Mouse (Mus musculus): Measurements from ENCODE around the gene Gosr1. TPM values are rescaled to one million over a fixed set of nuclear protein-coding genes. Genes with fewer than 3 reads are reported as not detected.
"Not testable (repeated sequence)": the region's sequence is repeated elsewhere in the genome, so short reads cannot be mapped to it uniquely, and the experiment has no call there.

The Gosr1 gene
- polyA plus RNA-seq, 1 experiment from 2014 or later = 27.5 TPM

DNA sequence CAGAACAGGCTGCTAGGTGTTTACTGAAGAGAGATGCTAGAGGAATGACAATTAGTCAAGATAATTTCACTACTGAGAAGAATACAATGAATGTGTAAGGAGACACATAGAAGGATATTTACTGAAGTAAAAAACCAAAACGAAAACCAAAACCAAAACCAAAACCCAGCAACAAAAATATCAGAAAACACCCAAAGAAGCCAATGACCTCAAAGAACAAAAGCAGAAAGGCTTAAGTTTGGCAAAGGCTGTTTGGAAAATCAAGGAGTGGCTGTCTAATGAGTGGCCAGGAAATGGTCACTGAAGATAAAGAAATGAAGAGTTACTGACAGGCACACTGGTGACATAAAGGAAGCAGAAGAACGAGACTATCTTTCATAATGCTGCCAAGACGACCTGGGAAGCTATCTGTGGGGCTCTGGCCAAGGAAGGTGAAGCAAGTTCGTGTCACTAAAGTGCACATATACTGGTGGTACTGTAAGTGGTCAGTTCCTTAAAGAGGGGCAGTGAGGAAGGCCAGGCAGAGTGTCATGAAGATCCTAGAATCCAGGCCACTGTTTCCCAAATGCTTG is 27.5 kb downstream of the Gosr1 start:
- DNase-seq (ENCODE audit: low spot score) = no peak

DNA sequence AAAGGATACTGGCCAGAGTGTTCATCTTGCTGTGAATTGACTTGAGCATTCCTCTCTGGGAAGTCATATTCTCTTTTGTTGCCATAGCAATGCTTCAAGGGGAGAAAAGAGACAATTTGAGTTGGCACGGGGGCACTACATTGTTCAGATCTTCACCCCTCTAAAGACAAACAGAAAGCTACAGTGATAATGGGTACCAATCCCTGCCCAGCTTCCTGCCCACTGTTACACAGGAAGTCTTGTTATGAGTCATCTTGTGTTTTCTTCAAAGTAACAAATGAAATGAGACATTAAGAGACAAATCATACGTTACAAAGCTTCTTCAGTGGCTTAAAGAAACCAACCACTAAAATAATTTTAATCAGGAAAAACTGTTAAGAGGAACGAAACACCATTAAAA is 28.8 kb downstream of the Gosr1 start:
- DNase-seq (ENCODE audit: low spot score) = peak; percentile 16

DNA sequence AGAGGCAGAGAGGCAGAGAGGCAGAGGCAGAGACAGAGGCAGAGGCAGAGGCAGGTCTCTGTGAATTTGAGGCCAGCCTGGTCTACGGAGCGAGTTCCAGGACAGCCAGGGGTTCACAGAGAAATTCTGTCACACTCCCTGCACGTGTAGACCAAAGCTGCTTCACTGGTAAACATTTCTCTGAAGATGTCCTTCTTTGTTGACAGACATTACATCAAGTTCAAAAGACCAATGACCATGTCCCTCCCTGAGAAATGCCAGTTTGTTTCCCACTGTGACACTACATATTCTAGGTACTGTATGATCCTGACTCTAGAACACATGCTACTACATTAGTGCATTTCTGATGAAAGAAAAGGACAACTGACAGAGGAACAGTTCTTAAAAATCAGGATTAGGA is 32.7 kb downstream of the Gosr1 start:
- no peak for DNase-seq (ENCODE audit: low spot score)

DNA sequence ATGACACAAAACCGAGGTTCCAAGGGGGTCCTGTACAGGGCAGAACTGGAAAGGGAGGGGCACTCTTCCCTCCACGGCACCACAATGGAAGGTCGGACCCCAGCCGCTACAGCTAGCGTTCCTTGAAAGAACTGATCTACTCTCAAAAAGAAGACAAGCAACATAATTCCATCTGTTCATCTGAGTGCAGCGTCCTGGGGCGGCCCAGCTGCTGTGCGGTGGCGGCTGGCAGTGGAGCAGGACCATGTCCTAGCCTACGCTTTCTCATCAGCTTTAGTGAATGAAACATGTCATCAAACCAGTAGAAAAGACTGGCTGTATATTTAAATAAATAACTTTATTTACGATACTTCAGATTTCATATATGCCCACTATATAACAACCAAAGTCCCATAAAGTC is 35.3 kb downstream of the Gosr1 start:
- DNase-seq (ENCODE audit: low spot score) = no peak

DNA sequence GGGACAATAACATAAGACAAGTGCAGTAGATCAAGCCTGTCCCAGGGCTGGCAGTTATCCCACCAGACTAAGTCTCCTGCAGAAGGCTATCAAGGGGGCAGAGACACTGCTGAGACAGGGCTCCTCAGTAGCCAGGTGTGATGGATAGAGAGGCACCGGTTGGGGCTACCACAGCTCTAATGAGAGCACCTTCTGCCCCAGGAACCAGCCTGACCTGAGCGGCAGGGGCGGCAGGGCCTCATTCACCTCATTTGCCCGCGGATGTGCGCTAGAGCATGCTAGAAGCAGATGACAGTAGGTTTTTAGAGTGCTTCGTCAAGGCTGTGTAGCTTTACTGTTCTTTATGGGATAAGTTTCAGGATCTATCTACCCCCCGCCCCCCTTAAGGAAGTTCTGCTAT is 39.5 kb downstream of the Gosr1 start:
- no peak for DNase-seq (ENCODE audit: low spot score)

DNA sequence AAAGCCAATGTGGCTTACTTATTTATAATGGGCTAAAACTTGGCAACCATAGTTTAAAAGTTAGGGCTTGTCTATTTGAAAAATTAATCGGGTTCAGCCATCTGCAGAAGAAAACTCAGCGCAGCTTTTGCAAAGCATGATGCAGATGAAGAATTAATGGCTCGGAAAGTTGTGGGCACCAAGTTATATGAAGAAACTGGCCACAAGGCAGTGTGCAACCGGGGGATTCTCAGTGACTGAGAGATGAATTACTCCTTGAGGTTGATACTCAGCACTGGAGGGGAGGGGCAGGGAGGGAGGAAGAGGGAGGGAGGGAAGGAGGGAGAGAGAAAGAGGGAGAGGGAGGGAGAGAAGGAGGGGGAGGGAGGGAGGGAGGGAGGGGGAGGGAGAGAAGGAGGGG is 46.4 kb downstream of the Gosr1 start:
- DNase-seq (ENCODE audit: low spot score) = no peak

DNA sequence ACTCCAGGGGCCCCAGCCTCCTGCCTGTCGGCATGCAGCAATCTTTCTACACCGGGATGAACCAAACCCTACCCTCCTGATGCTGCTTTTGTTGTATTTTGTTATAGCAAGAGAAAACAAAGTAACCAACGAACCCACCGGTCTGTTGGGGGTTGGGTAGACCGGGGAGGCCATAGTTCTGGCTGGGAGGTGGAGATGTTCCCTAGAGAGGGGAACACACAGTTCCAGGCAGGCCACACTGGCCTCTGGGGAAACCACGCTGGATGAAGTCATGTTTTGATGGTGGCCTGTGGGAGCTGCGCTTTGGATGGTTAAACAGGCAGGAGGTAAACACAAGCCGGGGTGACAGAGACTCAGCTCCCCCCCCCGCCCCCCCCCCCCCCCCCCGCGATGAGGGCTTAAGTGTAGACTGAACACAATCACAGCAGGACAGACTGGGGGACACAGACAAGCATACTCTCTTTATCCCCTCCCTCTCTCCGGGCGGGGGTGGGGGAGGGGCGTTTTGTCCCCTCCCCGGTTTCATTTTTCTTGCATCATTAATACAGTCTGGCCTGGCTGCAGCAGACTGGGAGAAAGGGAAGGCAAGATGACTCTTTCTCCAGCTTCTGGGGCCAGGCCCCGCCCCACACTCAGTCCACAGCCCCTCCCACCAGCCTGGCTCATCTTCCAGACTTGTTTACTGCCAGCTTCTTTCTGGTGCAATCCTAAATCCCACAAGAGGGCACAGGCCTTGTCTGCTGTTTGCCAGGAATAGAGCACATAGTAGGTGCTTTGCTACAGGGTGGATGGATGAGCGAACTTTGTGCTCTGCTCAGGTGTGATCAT is 53.5 kb downstream of the Gosr1 start:
- no peak for DNase-seq (ENCODE audit: low spot score)

DNA sequence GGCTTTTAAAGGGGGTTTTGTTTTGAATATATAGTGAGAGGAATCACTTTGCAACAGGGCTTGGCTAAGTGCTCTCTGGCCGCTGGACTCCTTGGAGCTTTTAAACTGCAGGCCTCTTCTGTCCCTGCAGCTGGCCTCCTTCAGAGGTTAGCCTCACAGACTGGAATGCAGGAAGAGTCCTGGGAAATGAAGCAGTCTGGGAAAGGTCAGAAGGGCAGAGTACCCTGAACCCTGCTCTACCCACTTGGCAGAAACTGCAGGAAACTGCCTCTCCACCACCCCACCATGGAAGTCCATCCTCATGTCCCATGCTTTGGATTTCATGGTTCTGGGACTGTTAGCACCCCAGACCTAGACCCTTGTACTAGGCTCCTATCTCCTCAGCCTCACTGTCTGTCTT is 54.5 kb downstream of the Gosr1 start:
- no peak for DNase-seq (ENCODE audit: low spot score)

DNA sequence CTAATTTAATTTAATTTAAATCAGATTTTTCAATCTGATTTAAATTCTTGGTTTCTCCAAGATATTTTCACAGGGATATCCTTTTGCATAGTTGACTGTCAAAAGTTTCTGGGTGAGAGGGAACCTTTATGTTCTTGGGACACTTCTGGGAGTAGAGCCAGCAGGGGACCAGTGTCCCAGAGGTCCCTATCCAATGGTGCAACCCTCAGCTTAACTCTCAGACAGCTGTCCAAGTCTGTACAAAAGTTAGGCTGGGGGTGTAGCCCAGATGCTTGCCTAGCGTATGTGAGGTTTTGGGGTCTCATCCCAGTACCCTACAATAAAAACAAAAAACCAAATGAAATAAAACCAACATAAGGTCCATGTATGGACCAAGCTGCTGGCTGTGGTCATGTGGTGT is 55.3 kb downstream of the Gosr1 start:
- DNase-seq (ENCODE audit: low spot score) = no peak

DNA sequence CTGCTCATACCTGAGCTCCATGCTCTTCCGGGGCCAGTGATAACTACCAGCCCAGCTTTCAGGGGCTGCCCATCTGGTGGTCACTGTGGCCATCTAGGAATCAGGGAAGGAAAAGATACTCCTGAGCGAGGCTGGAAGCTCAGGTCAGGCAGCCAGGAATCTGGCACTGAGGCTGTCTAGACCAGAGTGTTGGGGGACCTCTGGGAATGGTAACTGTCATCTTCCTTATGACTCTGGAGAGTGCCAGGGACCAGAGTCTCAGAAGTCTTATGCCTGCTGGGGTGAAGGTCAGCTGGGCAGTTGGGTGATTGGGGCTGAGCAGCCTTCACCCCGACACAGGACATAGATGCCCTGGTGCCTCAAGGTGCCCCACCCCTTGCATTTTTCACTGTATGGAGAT is 55.7 kb downstream of the Gosr1 start:
- no peak for DNase-seq (ENCODE audit: low spot score)

DNA sequence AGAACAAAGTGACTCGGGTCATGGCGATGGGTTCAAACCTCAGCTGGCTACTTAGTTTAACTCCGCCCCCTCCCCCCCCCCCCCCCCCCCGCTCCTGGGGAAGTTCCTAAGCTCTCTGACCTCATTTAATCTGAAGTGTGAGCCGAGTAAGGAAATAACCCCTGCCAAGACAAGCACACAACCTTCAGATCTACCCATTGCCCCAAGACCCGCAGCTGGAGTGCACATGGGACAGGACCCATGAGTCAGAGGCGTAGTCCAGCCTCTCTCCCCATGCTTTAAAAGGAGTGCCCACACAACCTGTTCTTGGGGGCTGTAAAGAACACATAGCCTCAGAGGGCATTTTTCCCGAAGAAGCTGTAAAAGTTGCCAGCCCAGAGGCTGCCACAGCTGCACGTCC is 63.8 kb downstream of the Gosr1 start:
- no peak for DNase-seq (ENCODE audit: low spot score)

DNA sequence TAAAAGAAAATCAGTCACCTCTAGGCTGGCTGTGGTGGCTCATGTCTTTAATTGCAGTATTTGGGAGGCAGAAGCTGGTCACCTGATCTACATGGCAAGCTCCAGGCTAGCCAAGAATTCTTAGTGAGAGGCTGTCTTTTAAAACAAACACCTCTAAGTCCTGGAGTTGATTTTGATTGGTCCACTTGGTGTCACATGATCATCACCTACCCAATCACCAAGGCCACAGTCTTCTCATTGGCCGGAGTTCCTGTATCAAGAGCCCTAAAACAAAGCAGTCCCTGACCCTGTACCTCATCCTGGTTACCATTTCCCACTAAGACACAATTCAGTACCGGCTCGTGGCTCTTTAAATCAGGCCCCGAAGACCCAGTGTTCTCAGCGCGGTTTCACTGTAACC is 67.6 kb downstream of the Gosr1 start:
- no peak for DNase-seq (ENCODE audit: low spot score)

DNA sequence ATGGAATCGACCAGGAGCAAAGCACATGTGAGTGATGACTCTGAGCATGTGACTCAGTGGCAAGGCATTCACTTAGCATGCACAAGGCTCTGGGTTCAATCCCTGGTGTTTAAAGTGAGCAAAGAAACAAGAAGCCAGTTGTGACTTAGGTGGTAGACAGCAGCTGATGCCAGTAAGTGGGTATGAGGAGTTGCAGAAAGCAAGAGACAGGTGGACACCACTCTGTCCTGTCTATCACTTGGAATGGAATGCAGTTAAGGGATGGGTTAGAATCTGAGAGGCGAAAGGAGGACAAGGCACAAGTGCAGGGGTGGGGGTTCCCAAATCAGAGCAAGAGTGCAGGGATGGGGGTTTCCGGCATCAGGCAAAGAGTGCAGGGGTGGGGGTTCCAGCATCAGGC is 71.3 kb downstream of the Gosr1 start:
- DNase-seq (ENCODE audit: low spot score) = no peak

DNA sequence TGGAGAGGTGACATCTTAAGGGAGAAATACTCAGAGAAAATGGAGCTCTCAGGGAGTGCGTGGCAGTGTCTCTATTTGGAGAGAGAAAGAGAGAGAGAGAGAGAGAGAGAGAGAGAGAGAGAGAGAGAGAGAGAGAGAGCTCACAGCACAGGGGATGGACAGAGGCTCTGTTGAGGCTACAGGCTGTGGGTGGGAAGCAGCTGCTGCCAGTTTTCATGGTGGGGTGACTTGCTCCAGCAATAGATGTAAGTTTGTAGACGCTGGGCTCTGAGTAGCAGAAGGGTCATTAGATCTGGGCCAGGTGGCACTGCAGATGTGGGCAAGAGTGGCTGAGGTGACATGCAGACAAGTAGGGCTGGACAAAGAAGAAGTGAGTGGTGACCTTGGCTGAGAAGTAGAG is 77.8 kb downstream of the Gosr1 start:
- no peak for DNase-seq (ENCODE audit: low spot score)

DNA sequence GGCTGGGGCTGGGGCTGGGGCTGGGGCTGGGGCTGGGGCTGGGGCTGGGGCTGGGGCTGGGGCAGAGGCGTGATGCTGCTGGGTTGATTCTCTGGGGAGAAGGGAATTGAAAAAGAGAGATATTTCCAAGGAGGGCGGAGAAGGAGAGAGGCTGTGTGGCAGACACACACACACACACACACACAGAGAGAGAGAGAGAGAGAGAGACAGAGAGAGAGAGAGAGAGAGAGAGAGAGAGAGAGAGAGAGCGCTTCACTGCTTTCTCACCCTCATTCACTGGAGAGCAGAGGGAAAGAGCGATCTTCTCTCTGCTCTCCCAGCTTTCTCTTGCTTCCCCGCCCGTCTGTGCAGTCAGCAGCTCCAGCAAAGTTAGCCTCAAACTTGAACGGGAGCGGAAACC is 83.9 kb downstream of the Gosr1 start, which contains the start of gene Trarg1:
Trarg1 (plus strand) TSS at position 301 of the 400 bp plus-strand sequence.
- DNase-seq (ENCODE audit: low spot score) = not testable (repeated sequence)

Other genes starting within 250 kb of the Gosr1 start
- 21.7 and 23.9 TPM in 2 replicates for gene Abr, start 141.3 kb downstream of the Gosr1 start, polyA plus RNA-seq (2015; fragmentation: Nextera tagmentation; extraction: Ambion mirVana)
- not detected in 2 replicates for gene Bhlha9, start 91.1 kb downstream of the Gosr1 start, polyA plus RNA-seq (2015; fragmentation: Nextera tagmentation; extraction: Ambion mirVana)
- 1.6 and 1.9 TPM in 2 replicates for gene Trarg1, start 83.8 kb downstream of the Gosr1 start, polyA plus RNA-seq (2015; fragmentation: Nextera tagmentation; extraction: Ambion mirVana)
- 3.2 and 3.3 TPM in 2 replicates for gene Cpd, start 83.4 kb upstream of the Gosr1 start, polyA plus RNA-seq (2015; fragmentation: Nextera tagmentation; extraction: Ambion mirVana)
- gene Tmigd1, start 138.6 kb upstream of the Gosr1 start, polyA plus RNA-seq (2015; fragmentation: Nextera tagmentation; extraction: Ambion mirVana) = 1.3 and 1.8 TPM in 2 replicates
- 106 and 114 TPM in 2 replicates for gene Blmh, start 161.2 kb upstream of the Gosr1 start, polyA plus RNA-seq (2015; fragmentation: Nextera tagmentation; extraction: Ambion mirVana)
- gene Slc6a4, start 235.0 kb upstream of the Gosr1 start, polyA plus RNA-seq (2015; fragmentation: Nextera tagmentation; extraction: Ambion mirVana) = 0.66 and 1.1 TPM in 2 replicates